Mouse (Mus musculus) ovary, postnatal 36 days (tissue): ENCODE measurements around the gene Selenow.

Experiments
- DNase-seq: peaks from one replicate; pipeline ENCODE4 v3.0.0; 2022; ENCODE audit warnings: low spot score, mixed read lengths

Selenow gene

DNA sequence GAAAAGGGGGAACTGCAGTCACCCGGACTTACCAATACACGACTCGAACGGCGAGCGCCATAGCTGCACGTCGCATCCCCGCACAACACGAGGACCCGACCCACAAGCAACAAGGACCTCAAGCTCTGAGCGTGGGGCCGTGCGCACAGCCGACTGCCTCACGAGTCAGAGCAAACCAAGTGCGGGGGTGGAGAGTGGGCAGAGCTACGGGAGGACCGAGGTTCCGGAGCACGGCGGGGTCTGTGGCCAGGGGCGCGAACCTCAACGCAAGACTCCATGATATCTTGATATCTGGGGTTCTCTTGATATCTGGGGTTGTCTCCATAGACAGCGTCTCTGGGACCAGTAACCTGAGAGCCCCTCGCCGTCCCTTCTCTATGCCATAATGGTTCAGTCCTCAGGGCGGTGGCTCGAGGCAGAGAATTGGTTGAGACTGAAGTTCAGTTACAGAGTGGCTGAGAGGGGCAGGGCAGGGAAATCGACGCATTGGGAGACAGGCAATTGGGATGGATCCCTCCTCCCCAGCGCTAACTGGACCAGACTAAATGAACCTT, at the start of gene Selenow:
Gene Selenow, minus strand, starts transcription at position 183 of the 554 bp plus-strand sequence.
- peak; percentile 87 for DNase-seq

DNA sequence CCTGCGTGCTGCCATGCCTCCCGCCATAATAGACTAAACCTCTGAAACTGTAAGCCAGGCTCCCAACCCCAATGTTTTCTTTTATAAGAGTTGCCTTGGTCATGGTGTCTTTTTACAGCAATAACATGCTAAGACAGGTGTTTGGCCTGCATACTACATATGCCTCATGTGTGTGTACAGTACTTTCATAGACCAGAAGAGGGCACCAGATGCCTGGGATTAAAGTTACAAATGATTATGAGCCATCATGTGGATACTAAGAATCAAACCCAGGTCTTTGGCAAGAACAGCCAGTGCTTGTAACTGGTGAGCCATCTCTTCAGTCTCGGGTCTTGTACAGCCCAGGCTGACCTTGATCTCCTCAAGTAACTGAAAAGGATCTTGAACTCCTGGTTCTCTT, 47.5 kb upstream of the Selenow start:
- DNase-seq: no peak

DNA sequence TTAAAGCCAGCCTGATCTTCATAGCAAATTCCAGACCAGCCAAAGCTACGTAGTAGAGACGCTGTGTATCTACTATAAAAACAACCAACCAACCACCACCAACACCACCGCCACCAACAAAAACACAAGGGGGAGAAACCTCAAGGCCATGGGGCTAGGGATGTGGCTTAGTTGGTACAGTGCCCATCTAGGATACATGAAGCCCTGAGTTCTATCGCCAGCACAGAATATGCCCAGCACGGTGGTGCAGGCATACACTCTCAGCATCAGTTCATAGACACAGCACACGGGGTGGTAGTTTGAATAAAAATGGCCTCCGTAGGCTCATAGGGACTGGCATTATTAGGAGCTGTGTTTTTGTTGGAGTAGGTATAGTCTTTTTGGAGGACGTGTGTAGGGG, 46.1 kb upstream of the Selenow start:
- DNase-seq: no peak

DNA sequence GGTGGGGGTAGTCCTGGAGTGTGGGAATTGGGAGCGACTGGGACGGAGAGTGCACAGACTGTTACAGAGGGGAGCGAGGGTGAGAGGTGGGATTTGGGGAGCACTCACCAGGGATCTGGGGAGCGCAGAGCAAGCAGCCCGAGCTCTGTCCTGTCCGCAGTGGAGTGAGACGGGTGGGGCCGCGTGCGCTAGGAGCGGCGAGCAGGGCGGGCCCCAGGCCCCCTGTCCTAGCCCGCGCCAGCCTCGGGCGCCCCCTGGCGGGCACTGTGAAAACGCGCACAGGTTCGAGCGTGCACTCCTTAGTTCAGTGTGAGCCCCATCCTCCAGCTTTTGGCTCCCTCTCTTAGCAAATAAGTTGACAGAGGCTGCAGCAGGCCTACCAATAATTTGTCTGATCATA, 45.1 kb upstream of the Selenow start, which contains the start of gene Ehd2:
Gene Ehd2, minus strand, starts transcription at position 256 of the 400 bp plus-strand sequence.
- DNase-seq: peak; percentile 86

DNA sequence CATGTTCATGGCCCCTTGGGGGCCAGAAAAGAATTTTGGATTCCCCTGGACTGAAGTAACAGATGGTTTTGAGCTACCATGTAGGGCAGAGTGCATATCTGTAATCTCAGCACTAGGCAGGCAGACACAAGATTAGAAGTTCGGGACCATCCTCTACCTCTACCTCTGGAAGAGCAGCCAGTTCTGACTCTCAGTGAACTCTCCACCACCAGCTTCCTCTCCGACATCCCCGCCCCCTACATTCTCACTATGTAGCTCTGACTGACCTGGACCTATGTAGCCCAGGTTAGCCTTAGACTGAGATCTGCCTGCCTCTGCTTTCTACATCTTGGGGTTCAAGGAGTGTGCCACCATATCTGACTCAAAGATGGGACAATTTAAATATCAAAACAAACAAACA, 44.3 kb upstream of the Selenow start:
- DNase-seq: peak; percentile 3

DNA sequence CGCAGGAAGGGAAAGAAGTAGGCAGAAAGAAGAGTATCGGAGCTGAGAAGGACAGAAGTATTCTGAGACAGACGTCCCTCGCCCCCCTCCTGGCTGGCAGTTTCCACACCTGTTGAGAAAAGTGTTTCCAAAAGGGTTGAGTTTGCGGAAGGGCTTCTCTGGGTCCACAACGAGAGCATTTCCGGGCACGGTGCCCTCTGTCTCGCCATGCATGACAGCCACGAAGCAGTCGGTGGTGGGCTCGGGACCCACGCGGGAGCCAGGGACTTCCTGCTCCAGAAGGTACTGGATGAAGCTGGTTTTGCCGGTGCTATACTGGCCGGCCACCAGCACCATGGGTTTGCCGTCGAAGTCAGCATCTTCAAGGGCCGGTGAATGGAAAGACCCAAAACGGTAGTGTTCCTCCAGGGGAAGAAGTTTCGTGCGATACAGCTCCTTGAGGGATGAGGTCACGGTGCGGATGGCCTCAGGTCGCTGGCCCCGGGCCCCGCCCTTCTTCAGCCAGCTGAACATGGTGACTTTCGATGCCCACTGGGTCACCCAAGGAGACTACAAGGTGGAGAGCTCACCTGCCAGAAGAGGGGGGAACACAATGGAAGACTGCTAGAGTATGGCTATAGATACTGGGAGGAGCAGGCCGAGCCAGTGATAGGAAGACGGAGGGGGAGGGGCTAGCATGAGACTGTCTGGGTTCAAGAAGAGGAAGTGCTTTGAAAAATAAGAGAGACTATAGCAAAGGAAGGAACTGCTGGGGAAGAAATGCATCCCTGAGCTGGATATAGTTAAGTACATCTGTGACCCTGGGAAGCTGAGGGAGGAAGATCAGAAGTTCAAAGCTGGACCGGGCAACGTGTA, 41.8 kb upstream of the Selenow start:
- peak; percentile 13 for DNase-seq

DNA sequence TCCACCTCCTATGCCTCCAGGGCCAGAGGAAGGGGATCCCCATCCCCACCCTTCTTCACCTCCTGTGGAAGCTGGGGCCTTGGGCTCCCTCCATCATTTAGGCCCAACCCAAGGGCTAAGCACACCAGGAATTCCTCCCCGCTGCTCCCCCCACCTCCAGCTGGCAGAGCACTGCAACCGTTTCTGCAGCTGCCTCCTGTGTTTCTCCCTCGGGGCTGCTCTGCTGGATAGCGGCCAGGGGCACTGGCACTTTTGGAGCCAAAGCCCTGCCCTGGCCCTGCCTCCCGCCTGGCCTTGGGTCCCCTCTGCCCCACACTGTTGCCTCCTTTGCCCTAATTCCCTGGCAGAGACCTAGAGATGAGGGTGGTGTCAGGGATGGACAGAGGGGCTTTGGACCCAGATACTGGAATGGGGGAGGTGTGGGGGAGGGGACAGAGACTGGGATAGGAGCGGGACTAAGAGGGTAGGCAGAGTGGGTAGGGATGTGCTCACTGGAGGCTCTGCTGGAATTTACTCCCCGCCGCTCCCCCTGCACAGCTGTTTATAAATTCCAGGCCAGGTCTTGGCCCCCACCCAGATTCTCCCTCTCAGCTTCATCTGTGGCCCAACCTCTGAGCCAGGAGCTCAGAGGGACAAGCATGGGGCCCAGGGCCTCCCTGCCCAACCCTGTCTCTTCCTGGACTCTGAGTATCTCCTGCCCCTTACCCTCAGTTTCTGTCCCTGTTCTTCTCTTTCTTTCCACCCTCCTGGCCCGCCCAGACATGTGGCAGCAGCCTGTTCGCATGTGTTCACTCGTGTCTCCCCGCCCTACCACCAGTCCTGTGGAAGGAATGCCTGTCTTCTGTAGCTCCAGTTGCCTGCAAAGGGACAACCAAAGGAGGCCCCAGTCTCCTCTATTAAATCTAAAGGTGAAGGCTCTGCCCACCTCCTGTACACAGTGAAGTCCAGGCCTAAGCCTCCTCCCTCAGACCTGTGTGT, 40.4 kb upstream of the Selenow start:
- peak; percentile 95 for DNase-seq

DNA sequence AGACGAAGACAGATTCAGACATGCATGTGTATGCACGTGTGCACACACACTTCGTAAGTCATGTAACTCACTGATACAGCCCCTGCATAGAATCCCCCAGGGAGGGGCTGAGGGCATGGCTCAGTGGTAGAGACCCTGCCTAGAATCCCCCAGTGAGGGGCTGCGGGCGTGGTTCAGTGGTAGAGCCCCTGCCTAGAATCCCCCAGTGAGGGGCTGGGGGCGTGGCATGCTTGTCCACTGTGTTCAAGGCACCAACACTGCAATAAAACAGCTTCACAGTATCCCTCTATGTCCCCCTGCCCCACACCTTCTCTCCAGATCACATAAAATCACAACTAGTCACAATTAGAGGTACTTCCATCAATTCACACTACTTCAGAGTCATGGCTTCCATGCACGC, 39.6 kb upstream of the Selenow start:
- DNase-seq: peak; percentile 6

DNA sequence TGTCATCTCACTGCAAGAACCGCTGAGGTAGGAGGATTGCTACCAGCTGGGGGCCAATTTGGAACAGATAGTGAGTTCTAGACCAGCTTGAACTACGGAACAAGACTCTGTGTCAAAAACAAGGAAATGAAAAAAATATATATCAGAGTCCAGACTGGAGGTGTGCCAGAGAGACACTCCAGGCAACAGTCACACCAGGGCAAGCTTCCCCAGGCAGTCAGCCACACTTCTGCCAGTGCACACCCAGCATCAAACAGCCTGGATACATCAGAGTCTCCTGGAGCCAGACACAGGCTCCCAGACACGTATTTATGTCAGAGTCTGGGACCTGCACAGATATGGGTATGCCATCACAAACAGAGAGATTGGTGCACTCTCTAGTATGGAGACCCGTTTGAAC, 39.0 kb upstream of the Selenow start:
- peak; percentile 20 for DNase-seq

DNA sequence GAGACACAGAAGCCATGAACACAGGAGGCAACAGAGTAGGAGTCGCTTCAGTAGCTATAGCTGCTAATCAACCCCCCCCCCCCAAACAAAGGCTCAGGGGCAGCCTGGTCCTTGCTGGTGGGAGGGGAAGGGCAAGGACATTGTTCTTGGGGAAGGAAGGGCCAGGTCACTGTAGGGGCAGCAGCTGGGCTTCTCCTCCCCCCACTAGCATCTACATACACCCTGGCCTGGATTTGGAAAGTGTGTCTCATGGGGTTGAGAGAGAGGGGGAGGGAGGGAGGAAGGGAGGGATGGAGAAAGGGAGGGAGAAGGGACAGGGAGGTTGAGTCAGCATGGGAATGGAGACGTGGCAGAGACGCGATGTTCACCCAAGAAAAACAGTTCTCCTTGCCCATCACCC, 38.5 kb upstream of the Selenow start:
- peak; percentile 22 for DNase-seq

DNA sequence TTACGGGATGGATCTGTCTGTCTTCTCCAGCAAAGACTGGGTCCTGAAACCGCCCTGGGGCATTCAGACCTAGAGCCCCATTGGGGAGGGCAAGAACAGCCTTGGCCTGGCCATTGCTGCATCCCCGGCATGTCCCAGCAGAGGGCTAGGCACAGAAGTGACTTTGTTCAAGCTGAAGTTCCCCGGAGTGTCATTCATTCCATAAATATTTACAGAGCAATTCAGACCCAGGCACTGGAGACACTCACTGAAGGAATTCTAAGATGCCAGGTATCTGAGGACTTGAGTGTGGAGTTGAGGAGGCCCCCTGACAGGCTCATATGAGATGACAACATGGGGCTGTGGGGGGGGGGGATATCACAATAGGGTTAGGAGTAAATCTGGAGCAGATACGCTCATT, 33.9 kb upstream of the Selenow start:
- DNase-seq: no peak

DNA sequence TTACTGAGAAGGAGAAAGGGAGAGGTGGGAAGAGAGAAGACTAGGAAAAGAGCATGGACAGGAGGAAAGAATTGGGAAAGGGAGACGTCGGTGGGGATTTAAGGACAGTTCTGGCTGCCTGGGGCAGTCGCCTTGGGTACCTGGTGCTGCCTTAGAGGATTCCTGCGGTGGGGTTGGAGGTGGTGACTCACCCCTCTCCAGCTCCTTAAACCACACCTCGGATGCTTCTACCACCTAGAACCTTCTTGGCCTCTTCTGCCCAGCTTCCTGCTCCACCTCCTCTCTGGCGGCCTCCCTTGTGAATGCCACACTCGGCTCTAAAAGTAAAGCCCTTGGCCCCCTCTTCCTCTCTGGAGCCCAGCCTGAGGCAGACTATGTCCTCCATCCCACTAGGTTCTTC, 33.3 kb upstream of the Selenow start:
- DNase-seq: no peak

DNA sequence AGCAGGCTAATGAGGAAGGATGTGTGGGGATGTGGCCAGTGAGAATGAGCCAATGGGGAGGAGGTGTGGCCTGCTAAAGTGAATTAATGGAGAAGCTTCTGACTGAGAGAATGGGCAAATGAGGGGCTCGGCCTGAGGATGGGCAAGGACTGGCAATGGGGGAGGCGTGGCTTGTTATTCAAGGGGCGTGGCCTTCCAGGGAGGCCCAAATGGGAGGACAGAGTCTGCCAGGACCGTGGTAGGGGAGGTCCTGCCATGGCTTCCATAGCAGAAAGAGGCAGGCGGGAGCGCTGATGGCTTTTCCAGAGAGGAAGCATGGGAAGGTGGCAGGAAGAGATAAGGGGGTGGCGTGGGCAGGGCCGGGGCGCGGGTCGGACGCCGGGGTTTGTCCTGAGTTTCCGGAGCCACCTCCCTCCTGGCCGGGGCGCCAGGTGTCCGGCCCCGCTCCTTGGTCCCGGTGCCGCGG, 32.8 kb upstream of the Selenow start:
- peak; percentile 39 for DNase-seq

DNA sequence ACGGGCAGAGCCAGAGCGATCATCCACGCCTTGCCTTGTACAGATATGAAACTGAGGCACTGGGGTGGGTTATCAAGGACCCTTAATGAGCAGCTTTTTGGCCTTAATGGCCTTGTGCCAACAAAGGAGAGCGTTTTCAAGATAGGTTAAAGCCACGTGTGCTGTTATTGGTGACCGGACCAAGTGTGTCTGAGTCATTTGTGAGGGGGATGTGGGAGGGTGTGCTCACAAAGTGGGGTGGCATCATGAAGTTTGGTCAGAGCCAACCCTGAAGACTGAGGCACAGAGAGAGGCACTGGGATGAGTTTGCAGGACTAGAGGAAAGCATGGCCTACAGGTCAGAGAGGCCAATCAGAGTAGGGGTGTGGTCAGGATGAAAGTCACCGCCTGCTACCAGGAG, 32.2 kb upstream of the Selenow start:
- DNase-seq: no peak

DNA sequence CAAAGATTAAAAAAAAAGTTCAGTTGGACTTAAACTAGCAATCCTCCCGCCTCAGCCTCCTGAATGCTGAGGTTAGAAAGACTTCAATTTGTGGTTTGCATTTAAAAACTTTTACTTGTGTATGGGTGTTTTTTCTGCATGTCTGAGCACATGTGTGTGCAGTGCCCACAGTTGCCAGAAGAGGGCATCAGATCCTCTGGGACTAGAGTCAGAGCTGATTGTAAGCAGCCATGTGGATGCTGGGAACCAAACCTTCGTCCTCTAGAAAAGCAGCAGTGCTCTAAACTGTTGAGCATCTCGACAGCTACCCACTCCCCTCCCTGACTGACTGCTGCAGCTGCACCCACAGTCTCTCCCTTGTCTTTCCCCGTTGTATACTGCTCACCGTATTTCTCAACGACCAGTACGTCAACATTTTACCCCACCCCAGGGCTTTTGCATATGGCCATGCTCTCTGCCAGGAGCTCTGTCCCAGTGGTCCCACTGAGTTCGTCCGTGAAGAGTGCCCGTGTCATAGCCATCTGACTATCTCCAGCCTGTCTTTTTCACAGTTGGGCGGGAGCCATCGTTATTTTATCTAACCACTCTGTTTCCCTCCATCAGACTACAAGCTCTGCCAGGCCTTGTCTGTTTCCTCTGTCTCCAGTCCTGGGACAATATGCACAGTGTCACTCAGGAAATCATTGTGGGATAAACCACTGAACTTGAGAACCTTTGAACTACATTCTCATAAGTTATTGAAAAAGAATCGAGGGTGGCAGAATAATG, 31.3 kb upstream of the Selenow start:
- DNase-seq: no peak

DNA sequence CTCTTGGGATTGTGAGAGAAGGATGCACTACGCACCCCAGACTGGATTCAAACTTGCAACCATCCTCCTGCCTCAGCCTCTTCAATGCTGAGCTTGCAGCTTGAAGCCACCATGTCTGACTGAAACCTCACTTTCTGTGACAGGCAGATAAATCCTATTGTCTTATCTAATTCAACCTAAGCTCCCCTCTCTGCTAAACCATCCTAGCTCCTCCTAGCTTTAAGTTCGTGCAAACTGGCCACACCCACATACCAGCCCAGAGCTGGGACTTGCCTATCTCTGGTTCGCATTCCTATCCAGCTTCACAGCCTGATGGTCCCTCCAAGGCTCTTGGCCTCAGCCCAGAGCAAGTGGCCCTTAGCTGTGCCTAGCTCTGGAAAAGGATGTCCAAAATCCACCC, 30.2 kb upstream of the Selenow start:
- DNase-seq: no peak

DNA sequence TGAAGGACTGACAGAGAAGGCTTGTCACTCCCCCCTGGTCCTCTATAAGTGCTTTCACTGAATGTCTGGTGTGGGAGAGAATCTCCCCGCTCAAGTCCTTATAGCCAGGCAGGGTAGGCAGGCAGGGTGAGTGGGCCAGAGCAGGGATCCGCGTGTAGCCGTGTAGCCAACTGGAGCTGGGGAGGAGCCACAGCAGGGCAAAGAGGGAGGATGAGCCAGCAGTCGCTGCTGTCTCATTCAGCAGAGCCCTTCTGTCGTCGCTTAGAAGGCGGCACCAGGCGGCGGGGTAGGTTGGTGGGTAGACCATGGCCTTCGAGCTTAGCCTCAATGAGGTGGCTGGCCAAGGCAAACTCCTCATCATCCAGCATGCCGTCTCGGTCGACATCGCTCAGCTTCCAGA, 27.8 kb upstream of the Selenow start:
- no peak for DNase-seq

DNA sequence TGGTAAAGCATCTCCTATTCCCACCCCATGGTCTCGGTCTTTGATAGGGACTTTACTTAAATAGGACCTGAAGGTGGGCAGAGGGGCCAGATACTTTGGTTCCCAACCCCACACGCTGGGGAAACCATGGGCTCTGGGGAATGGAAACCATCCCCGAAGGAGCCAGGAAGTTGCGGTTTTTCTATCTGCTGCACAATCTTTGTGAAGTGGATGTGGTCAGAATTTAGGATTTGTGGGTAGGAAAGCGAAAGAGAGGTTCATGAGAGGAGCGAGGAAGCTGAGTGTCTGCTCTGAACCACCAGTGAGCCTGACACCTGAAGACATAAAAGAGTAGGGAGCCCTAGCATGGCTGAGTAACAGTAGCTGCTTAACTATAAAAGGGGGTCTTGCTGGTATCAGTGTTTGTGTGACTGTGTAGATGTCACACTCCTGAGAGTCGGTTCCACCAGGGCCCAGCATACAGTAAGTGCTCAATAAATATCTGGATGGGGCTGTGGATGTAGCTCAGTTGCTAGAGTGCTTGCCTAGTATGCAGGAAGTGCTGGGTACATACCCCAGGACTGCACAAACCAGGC, 27.1 kb upstream of the Selenow start:
- DNase-seq: no peak

DNA sequence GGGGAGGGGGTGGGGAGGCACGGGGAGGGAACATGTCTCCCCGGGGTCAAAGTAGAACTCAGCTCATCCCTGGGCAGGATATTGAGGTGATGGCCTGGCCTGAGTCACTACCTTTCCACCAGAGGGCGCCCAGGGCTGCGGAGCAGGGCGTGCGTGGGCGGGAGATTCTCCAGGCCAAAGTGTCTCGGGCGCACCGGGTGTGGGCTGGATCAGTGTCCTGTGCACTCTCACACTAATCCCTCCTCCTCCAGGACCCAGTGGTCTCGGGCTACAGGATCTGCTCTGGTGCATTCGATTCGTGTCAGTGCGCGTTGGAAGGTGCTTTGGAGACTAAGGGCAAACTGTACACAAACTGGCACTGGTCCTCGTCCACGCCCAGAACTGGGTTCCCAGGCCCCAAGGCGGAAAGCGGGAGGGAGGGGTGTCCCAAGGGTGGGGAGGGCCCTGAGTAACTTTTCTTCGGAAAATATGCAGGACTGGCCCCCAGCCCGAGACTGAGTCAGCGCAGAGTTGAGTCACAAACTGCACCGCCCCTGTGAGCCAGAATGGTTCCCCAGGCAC, 26.3 kb upstream of the Selenow start:
- DNase-seq: peak; percentile 86

DNA sequence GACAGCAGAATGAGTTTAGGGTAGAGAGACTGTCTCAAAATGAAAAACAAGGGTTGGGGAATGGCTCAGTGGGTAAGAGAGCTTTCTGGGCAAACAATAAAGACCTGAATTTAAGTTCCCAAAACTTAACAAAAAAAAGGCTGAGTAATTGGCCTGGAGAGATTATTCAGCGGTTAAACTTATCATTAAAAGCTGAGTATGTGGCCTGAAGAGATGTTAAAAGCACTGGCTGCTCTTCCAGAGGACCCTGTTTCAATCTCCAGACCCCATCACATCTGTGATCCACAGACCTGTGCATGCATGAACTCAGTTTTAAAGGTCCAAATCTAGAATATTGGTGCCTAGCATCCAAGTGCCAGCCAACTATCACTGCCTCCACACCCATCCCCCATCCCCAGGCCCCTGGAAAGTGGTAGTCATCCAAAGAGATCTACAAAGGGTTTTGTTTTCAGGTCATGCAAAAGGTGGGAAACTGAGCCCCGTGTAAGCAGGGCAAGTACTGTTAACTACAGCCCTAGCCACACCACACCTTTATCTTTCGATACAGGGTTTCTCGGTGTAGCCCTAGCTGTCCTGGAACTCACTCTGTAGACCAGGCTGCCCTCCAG, 25.6 kb upstream of the Selenow start:
- no peak for DNase-seq
